Mouse (Mus musculus) cerebellum, postnatal 25 days (tissue): ENCODE measurements around the gene Pdgfa.

Experiments used
- DNase-seq, 2 experiments: peaks; one replicate each; pipeline ENCODE4 v3.0.0; 2021; ENCODE audit warnings: mixed read lengths in 2 of 2

Gene Pdgfa

DNA sequence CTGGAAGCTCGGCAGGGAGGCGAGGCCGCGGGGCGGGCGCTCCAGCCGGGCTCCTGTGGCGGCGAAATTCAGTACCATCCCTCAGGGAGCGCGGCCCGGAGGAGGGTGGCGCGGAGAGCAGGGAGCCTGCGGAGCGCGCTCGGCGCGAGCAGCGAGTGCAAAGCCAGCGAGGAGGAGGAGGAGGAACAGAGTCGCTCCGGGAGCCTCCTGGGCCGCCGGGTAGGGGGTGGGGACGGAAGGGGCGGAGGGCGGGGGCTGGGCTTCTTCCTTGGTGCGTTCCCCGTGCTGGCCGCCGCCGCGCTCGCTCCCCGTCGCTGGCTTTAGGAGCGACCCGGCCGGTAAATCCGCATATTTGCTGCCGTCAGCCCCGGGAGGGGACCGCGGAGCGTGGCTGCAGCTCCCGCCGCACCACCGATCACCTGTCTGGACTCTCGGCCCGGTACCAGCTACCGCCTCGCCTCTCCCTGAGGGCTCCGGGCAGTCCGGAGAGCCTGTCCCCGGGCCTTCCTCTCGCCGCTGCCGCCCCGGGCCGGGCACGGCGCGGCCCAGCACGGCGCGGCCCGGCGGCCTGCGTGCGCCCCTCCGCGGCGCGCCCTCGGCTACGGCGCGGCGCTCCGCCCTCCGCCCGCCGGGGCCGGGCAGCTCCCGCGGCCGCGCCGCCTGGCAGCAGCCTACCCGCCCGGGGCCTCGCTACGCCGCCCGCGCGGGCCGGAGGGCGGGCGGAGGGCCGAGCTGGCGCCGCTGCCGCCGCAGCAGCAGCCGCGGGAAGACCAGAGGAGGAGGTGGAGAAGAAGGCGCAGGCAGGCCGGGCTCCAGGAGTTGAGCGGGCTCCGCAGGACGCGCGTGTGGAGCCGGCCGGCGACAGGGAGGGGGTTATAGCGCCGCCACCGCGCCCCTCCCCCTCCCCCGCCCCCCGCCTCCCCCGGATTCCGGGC, 2.1 kb downstream of the Pdgfa start:
- peak; percentile 74 to 78 for DNase-seq

DNA sequence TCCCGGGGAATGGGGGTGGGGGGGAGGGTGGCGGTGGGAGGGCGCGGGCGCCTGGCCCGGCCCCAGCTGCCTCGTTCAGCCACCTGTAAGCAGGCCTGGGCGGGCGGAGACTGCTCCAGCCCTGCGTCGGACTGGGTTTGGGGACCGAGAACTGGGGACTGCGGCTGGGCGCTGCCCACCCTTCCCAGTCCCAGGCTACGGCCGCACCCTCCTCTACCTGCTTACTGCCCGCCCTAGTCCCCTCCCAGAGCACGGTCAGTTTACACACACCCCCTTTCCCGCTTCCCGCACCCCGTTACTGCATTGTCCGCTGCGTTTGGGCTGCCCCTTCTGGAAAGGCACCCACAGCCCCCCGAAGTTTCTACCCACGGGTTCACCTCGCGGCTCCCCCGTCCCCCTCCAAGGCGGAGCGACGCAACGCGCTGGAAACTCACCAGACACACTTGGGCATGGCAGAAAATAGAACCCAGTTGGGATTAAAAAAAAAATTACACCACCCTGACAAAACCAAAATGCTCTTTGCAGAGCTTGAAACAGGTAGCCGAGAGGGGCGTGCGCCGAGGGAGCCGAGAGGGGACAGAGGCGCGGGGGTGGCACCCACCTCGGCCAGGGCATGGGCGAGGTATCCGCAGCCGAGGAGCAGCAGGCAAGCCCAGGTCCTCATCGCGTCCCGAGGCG, 2.9 kb downstream of the Pdgfa start:
- peak; percentile 41 to 46 for DNase-seq

DNA sequence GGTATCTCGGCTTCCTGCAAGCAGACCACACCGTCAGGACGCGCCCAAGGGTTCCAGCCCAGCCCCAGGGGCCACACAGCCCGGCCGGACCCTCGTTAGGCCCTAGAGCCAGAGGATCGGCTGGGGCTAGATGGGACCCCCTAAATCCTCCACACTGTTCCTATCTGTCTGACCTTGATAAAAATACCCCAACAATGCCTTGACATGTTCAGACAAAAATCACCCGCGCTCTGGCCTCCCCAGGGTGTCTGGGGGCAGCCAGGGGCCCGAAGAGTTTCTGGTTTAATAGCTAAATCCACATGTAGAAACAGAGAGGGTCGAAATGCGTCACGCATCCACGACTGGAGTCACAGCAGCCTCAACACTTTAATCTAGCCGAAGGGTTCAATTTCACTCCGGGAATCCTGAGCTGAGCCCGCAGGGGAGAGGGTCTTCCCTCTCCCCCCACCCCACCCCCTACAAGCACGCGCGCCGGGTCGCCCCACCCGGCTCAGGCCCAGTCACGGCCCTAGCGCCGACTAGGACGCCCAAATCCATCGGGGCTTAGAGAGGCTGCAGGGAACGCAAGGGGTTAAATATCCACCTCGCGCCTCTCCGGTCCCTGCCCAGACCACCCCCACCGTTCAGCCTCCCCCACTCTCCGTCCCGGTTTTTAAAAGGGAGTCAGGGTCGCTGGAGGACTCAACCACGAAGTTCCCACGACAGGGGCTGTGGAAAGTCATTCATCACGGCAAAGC, 3.6 kb downstream of the Pdgfa start:
- DNase-seq, result peak in 1 of 2 experiments; percentile 14

GRCm38 (mm10) chr5:138992611-138993370, 4.4 kb downstream of the Pdgfa start:
- DNase-seq, result peak; percentile 30 to 46

- DNase-seq, result no peak
These were observed 5.4 kb downstream of the Pdgfa start for GRCm38 (mm10) chr5:138991734-138992133.

- peak in 1 of 2 experiments; percentile 33 for DNase-seq
These were observed 6.3 kb downstream of the Pdgfa start for GRCm38 (mm10) chr5:138990659-138991380.

DNA sequence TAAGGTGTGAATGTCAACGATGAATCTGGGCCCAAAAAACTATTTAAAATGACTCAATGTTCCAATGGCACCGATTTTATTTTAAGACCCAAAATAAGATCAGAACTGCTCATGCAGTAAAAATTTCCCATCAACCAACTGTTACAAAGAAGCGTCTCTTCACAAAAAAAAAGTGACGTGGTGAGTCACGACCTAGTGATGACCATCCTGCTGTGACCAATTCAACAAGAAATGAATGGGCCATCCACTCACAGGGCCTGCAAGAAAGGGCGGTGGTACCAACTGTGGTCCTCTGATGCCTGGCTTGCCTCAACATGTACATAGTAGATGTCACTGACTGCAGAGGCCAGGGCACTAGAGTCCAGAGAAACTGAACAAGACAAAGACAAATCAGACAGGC, 7.6 kb downstream of the Pdgfa start:
- no peak for DNase-seq

GRCm38 (mm10) chr5:138988764-138989163, 8.4 kb downstream of the Pdgfa start:
- peak in 1 of 2 experiments; percentile 37 for DNase-seq

- no peak for DNase-seq
These were observed 9.2 kb downstream of the Pdgfa start for GRCm38 (mm10) chr5:138987994-138988393.

GRCm38 (mm10) chr5:138981921-138982320, 15.2 kb downstream of the Pdgfa start:
- DNase-seq, result no peak

GRCm38 (mm10) chr5:138980608-138981007, 16.6 kb downstream of the Pdgfa start:
- no peak for DNase-seq

DNA sequence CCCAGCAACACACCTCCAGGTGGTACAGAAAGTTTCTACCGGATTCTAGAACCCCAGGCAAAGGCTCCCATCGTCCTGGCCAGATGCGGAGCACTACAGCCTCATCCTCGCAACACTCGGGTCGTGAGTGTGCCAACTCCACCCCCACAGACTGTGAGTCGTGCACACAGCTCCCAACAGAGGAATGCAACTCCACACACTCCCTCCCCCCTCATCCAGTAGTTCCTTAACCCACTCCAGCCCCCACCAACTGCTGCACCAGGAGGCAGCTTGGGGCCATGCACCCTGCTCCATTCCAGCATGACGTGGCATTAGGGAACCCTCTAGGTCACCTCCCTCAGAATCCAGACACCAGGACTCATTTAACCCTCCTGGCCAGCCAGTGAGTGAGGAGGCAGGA, 17.3 kb downstream of the Pdgfa start:
- DNase-seq, result no peak

DNA sequence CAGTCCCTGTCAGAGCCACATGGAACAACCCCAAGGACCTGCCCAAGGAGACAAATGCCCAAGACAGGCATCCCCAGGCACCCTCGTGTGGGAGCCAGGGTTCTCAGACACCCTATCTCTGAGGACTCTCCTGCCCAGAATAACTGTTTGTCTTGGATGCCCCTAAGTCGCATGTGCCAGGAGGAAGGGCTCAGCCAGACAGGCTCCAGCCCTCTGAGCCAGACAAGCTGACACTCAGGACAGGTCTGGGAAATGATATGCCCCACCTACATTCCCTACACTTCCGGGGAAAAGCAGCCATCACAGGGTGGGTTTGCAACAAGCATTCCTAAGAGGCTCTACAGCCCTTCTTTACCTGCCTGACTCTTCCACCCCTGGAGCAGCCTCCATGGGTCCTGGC, 19.4 kb downstream of the Pdgfa start:
- no peak for DNase-seq

- no peak for DNase-seq
These were observed 22.2 kb downstream of the Pdgfa start for GRCm38 (mm10) chr5:138974911-138975485.

DNA sequence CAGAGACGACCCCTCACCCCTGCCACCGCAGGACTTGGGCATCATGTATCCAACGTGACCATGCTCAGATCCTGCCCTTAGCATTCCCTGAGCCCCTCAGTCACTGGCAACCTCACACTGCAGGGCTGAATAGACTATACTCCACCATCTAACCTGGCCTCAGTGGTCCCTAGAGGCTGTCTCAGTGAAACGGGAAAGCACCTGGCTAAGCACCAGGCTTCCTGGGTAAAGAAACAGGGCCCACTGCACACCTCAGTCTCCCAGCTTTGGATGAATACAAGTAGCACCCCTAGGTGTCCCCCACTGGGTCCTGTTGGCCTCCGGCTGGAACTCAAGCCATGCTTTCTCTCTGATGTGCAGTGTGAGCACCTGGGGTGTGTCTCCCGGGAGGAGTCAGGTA, 23.7 kb downstream of the Pdgfa start:
- DNase-seq, result no peak

DNA sequence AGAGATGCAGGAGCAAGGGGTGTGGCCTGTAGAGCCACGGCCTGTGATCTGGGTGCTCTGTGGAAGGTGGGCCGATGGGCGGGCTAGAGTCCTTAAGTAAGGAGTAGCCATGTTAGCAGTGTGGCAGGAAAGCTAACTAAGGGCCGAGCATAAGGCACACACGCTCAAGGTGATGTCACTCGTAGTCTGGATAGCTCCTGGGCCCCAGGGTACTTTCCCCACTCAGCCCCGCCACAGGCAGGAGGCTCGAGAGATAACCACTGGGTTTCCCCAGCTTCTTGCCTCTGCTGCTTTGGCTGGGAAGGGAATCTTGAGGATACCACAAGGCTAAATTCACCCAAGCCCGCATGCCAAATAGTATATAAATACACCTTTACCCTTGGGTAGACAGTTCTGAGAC, 25.8 kb downstream of the Pdgfa start:
- DNase-seq, result no peak

DNA sequence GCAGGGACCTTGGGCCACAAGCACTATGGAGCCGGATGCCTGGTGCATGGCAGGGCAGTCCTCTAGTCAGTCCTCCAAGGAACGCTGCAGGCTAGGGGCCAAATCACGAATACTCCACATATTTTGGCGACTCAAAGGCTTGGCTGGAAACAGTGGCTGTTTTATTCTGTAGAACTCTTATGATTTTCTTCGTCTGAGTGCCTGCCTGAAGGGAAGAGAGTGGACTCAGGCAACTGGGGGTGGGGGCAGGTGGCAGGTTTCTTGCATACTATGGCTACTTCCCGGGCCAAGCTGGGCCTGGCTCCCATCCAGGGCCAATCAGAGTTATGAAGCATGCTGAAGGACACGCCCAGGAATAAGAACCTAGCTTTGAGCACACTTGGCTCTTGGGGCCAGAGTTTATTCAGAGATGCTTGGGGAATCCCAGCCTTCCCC, 27.1 kb downstream of the Pdgfa start:
- DNase-seq, result peak in 1 of 2 experiments; percentile 42

DNA sequence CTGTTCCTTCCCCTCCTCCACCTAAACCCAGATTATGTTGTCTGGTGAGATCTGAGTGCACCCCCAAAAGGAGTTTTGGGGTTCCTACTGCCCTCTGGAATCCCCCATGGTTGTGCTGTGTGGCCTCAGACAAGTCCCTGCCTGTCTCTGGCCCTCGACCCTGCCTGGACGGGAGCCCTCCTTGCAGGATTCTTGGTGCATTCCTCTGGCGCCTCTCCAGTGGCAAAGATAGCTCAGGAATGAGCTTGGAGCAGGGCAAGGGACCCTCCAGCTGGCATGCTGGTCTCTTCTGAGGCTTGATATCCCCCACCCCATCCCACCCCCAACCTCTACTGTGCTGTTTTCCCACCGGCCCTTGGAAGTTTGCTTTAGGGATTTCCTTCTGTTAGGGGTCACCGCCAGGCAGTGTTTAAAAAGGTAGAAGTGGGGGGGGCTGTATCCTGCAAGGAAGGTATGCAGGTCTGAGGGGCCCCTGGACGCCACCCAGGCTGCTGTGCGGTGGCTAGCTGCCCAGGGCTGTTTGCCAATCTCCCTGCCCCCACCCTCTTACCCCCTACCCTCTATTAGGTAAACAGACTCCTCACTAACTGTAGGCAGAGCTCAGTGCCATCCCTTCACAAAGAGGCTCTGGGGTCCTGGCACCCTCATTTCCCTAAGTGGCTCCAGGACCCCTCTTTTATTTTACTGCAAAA, 31.0 kb downstream of the Pdgfa start:
- DNase-seq, result no peak

DNA sequence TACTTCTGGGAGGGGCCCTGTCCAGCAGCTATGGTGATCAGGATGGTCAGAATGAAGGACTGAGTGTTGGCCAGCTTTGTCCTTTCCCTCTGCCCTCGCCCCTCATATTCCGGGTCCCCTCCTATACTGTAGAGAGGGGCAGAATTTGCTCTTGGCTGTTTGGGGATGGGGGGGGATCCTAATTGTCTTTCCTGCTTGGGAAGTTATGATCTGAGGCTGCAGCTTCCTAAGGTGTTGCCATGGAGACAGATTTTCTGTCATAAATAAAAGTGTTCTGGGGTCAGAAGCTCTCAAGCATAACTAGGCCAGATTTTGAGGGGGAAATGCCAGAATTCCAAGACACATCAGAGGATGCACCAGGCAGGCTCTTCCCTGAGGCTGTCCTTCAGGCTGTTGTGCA, 31.6 kb downstream of the Pdgfa start:
- no peak for DNase-seq

DNA sequence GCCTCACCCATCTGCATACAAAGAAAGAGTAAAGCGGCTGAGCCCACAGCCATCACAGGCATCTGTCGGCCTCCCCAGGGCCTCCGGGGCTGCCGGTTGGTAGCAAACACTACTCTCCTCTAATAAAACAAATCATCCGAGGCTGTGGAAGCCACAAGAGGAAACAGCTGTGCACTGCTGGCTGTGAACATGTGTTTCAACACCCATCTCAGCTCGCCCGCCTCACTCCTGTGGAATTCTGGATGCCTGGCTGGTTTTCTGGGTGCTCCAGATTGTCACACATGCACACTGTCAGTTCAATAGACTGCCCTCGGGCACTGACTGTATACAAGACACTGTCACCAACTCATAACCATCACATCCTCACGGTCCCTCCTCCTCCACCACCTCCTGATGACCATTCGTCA, 40.7 kb downstream of the Pdgfa start:
- DNase-seq, result no peak

- no peak for DNase-seq
These were observed 43.2 kb downstream of the Pdgfa start for GRCm38 (mm10) chr5:138953986-138954385.
